Mouse (Mus musculus) liver, postnatal 0 days (tissue): ENCODE data around the gene Itln1.
A peak's percentile ranks its signal among the peaks of the same experiment; 100 is the strongest.

ENCODE experiments used
- CTCF ChIP-seq: sonication (generic); IDR thresholded peaks from 2 replicates; pipeline ENCODE4 v1.5.1; 2016; ENCODE audit warnings: antibody characterized with exemption, low read depth
- EP300 ChIP-seq: IDR thresholded peaks from 2 replicates; pipeline ENCODE4 v1.6.1; 2016; ENCODE audit warnings: antibody characterized with exemption, low read depth, mild to moderate bottlenecking

- TF ChIP-seq EP300 (no peak), CTCF (peak; percentile 82)
These were observed 31.7 kb upstream of the Itln1 start for GRCm38 (mm10) chr1:171566777-171567176.
